Mouse (Mus musculus) embryonic stem cell, embryonic (primary cell): ENCODE data around the gene Slfn14.
"Not testable (repeated sequence)": the region's sequence is repeated elsewhere in the genome, so short reads cannot be mapped to it uniquely, and the experiment has no call there.

Experiments
- CTCF ChIA-PET, 4 experiments: fragments of 300-600 bp in 2 of 4; fragments of 350-600 bp in 2 of 4; sonication (Branson Sonifier 250); formaldehyde crosslinking; loops; one replicate each; lab custom pipeline; 2022; ENCODE audit warnings: inconsistent platforms in 2 of 4; lab: Charles Lee
- POLR2A ChIA-PET, 4 experiments: fragments of 300-600 bp in 2 of 4; fragments of 350-600 bp in 2 of 4; sonication (Branson Sonifier 250); formaldehyde crosslinking; loops; one replicate each; lab custom pipeline; 2022; ENCODE audit warnings: antibody characterized with exemption in 4 of 4, inconsistent platforms in 1 of 4; lab: Charles Lee

The Slfn14 gene

DNA sequence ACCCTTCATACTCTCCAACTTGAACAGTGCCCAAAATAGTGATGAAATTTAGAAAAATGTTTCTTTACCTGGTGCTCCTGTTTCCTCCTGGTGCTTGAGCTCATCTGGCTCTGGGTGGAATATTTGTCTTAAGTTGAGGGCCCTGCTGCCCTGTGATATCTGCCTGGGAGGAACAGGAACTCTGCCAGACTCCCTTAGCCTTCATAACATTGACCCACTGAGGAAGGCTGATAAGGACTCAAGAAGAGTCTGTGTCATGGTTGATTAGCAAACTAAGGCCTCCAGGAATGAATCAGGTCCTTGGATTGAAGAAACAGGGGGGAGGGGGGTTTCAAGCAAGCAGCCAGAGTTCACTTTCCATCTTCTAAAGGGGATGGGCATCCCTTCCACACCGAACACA is at the start of gene Slfn14:
Gene Slfn14 (minus strand): TSS at position 161 of the 400 bp plus-strand sequence.
- CTCF ChIA-PET: no interaction called here
- POLR2A ChIA-PET: interaction anchor here (1.2 to 9.1 kb wide), 8 partner anchors 12 to 18 kb away, joined by 4 to 111 read pairs (median 12); partner anchors contain the start of genes Ap2b1 (in 3 of the 4) and Pex12 (in 1 of the 4)

- ChIA-PET POLR2A (interaction anchor here in 2 of 4 experiments (0.6 to 2.3 kb wide), 3 partner anchors 33 to 50 kb away, joined by 3 to 8 read pairs (median 4); partner anchors contain the start of gene Ap2b1 (in 1 of the 2)), CTCF (interaction anchor here in 1 of 4 experiments (1.0 kb wide), 1 partner anchor 89 kb away, joined by 5 read pairs; no protein-coding TSS in a partner anchor)
Measured at GRCm38 (mm10) chr11:83335826-83336225, 49.3 kb upstream of the Slfn14 start.

DNA sequence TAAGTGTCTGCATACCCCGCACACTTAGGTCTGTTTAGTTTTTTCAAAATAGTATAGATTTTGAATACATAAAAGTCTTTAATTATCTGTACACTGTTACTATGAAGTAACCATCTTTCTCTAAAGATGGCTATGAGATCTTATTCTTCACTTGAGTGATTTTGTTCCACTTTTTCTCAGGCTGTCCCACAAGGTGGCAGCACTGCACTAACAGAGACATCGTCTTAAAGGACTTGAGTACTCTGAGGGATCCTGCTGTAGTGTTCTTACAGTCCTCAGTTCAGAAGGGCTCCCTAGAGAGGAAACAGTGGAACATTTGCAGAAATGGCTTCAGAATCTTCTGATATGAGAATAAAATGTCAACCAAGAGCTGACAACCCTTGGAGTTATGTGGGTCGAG is 40.9 kb upstream of the Slfn14 start:
- CTCF ChIA-PET: interaction anchor here in 2 of 4 experiments (0.9 to 1.4 kb wide), 4 partner anchors 25 to 97 kb away, joined by 3 to 4 read pairs (median 4); partner anchors contain the start of genes Ap2b1 (in 1 of the 2) and Pex12 (in 1 of the 2)
- POLR2A ChIA-PET: no interaction called here

- POLR2A ChIA-PET: not testable (repeated sequence)
Measured at GRCm38 (mm10) chr11:83326692-83327091, 40.2 kb upstream of the Slfn14 start.

DNA sequence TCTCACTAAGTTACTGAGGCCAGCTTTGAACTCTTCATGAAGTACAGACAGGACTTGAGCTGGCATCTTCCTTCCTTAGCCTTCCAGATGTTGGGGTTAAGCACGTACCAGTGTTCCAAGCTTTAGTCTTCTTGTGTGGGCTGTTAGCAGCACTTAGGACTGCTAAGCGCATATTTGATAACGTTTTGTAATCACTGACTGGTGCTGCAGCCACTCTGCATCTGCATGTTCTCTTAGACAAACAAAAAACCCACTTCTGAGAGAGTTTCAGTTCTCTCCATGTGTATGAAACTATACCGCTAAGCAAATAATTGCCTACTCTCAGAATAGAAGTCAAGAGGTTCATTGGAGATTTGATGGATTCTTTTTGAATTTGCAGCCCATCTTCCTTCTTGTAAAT is 32.5 kb upstream of the Slfn14 start:
- ChIA-PET POLR2A (interaction anchor here in 1 of 4 experiments (2.5 kb wide), 1 partner anchor 20 kb away, joined by 6 read pairs; the partner anchor contains the start of gene Ap2b1), CTCF (no interaction called here)

More at GRCm38 (mm10) chr11:83326692-83327091, 40.2 kb upstream of the Slfn14 start:
- CTCF ChIA-PET: interaction anchor here in 2 of 4 experiments (1.0 to 1.3 kb wide), 2 partner anchors 28 to 98 kb away, joined by 4 read pairs; partner anchors contain the start of gene Ap2b1 (in 1 of the 2)

GRCm38 (mm10) chr11:83312471-83312870 is 25.9 kb upstream of the Slfn14 start:
- POLR2A ChIA-PET: interaction anchor here in 2 of 4 experiments (1.0 to 1.5 kb wide), 3 partner anchors 9 to 22 kb away, joined by 3 to 4 read pairs (median 3); no protein-coding TSS in a partner anchor
- CTCF ChIA-PET: no interaction called here

DNA sequence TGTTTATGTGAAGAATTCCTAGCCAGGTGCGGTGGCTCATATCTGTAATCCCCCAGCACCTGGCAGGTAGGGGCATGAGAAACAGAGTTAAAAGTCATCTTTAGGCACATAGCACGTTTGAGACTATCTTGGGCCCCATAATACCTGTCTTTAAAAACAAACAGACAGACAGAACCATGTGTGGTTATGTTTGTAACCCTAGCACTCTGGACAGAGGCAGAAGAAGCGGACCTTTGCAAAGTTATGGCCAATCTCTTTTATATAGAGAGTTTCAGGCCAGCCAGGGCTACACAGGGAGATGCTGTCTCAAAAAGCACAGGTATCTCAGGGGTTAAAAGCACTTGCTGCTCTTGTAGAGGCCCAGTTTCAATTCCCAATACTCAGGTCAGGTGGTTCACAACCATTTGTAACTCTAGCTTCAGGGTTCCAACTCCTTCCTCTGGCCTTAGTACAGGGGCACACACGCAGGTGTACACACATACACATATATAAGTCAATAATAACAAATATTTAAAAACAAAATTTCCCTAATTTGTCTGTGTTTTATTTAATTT is 20.3 kb upstream of the Slfn14 start:
- ChIA-PET CTCF (no interaction called here), POLR2A (no interaction called here)

GRCm38 (mm10) chr11:83304485-83304884 is 18.0 kb upstream of the Slfn14 start:
- ChIA-PET CTCF (no interaction called here), POLR2A (interaction anchor here in 2 of 4 experiments (0.5 to 3.2 kb wide), 4 partner anchors 11 to 168 kb away, joined by 3 to 16 read pairs (median 4); partner anchors contain the start of gene Taf15 (in 1 of the 2))

DNA sequence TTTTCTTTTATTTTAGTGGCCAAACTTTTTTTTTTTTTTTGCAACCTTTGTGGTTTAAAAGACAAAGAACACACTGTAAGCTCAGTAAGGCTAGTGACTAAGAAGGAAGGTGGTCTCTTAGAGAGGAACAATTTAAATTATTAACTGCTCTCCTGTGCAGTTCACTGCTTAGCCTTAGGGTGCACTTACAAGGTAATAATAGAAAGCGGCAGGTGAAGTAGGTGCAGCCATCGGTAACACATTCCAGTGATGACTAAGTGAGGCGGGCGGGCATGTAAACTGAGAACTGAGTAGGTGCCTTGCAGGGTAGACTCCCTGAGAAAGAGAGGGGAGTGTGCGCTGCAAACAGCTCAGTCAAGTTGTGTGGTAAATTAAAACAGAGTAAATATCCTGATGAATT is 17.2 kb upstream of the Slfn14 start:
- POLR2A ChIA-PET: interaction anchor here in 3 of 4 experiments (0.6 to 6.0 kb wide), 15 partner anchors 11 to 484 kb away, joined by 3 to 76 read pairs (median 5); partner anchors contain the start of genes Slfn14 (in 1 of the 3) and Taf15 (in 1 of the 3)
- CTCF ChIA-PET: interaction anchor here in 1 of 4 experiments (0.6 to 1.0 kb wide), 3 partner anchors 132 to 755 kb away, joined by 3 to 5 read pairs (median 4); no protein-coding TSS in a partner anchor

DNA sequence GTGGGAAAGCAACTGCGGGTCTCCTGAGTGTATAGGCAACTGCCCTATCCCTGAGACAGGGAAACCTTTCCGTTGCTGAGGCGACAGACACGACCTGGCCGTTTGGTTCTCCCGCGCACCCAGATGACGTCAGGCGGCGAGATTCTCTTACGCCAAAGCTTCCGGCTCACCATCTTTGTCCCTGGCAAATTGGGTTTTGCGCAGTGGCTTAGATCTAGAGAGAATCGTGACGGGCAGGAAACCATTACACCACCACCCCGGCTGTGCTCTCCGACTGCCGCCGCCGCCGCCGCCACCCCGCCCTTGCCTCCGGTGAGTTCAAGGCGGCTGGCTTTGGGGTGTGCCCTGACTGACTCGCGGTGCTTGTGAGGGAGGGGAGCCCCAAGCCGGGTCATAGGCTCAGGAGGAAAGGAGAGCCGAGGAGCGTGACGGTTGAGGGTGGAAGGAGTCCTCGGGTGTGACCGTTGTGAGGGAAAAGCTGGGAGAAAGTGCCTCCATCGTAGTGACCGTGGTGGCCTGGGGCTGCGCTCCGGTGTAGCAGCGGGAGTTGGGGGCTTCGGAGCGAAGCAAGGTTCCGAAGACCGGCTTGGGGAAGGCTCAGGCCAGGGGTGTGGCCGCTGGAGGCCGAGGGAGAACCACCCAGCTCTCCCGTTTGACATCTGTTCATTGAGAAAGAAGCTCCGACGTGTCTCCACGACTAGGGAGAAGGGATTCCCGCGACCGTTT is 16.2 kb upstream of the Slfn14 start, which contains the start of gene Pex12:
Gene Pex12 (minus strand): TSS at position 61 of the 726 bp plus-strand sequence.
- POLR2A ChIA-PET: interaction anchor here in 3 of 4 experiments (0.6 to 6.0 kb wide), 26 partner anchors 9 to 495 kb away, joined by 3 to 76 read pairs (median 4); partner anchors contain the start of genes Nle1 (in 1 of the 3), Slfn14 (in 1 of the 3) and Taf15 (in 1 of the 3)
- CTCF ChIA-PET: interaction anchor here (0.6 to 1.4 kb wide), 5 partner anchors 11 to 1217 kb away, joined by 3 to 5 read pairs (median 3); no protein-coding TSS in a partner anchor

DNA sequence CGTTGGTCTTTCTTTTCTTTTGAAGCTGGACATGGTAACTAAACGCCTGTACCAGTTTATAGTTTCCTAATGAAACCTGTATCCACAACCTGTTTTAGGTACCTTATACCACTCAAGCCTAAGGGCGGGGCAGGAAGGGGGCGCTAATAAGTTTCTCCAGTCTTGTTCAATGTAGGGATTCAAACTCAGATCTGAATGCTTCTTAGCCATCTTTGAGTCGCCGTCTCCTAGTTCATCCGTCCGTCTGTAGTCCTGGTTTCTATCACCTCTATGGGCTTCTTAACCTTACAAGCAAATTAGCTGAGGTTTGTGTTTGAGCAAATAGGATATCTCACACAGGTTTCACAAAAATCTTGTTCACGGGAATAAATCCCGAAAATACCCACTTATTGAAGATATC is 15.6 kb upstream of the Slfn14 start:
- CTCF ChIA-PET: interaction anchor here in 2 of 4 experiments (1.3 to 1.4 kb wide), 2 partner anchors 11 to 26 kb away, joined by 3 to 4 read pairs; no protein-coding TSS in a partner anchor
- POLR2A ChIA-PET: interaction anchor here in 3 of 4 experiments (0.7 to 6.0 kb wide), 17 partner anchors 10 to 495 kb away, joined by 3 to 76 read pairs (median 4); partner anchors contain the start of genes Nle1 (in 1 of the 3), Slfn14 (in 1 of the 3) and Taf15 (in 1 of the 3)

GRCm38 (mm10) chr11:83301431-83301831 is 14.9 kb upstream of the Slfn14 start:
- ChIA-PET POLR2A (interaction anchor here in 3 of 4 experiments (0.6 to 6.0 kb wide), 10 partner anchors 9 to 171 kb away, joined by 3 to 76 read pairs (median 4); partner anchors contain the start of genes Slfn14 (in 1 of the 3) and Taf15 (in 1 of the 3)), CTCF (interaction anchor here in 1 of 4 experiments (0.8 to 1.3 kb wide), 2 partner anchors 10 to 123 kb away, joined by 3 to 4 read pairs; no protein-coding TSS in a partner anchor)

DNA sequence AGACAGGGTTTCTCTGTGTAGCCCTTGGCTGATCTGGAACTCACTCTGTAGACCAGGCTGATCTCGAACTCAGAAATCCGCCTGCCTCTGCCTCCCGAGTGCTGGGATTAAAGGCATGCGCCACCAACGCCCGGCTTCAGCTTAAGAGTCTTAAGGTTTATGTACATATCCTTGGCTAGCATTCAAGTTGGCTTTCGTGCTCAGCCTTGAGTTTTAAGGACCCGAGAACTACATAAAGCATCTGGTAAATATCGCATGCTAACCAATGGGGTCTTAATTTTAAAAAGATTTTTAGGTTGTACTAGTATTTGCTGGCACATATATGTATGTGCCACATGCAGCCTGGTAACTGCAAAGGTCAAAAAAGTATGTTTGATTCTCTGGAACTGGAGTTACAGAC is 13.2 kb upstream of the Slfn14 start:
- POLR2A ChIA-PET: interaction anchor here (0.7 to 6.0 kb wide), 30 partner anchors 8 to 536 kb away, joined by 3 to 83 read pairs (median 6); partner anchors contain the start of genes Slfn14 (in 2 of the 4), Taf15 (in 2 of the 4), Cct6b (in 1 of the 4) and Rasl10b (in 1 of the 4)
- CTCF ChIA-PET: interaction anchor here in 2 of 4 experiments (0.6 to 1.1 kb wide), 2 partner anchors 11 to 203 kb away, joined by 3 read pairs; no protein-coding TSS in a partner anchor

GRCm38 (mm10) chr11:83298225-83299195 is 12.0 kb upstream of the Slfn14 start, which contains the start of gene Ap2b1:
Ap2b1 (plus strand) TSS chr11:83299024.
- ChIA-PET CTCF (interaction anchor here (0.6 to 1.5 kb wide), 11 partner anchors 9 to 485 kb away, joined by 3 to 4 read pairs (median 3); no protein-coding TSS in a partner anchor), POLR2A (interaction anchor here (0.6 to 6.0 kb wide), 65 partner anchors 7 to 765 kb away, joined by 3 to 83 read pairs (median 4); partner anchors contain the start of genes Taf15 (in 4 of the 4), Slfn14 (in 3 of the 4), Rasl10b (in 2 of the 4) and Cct6b (in 1 of the 4))

DNA sequence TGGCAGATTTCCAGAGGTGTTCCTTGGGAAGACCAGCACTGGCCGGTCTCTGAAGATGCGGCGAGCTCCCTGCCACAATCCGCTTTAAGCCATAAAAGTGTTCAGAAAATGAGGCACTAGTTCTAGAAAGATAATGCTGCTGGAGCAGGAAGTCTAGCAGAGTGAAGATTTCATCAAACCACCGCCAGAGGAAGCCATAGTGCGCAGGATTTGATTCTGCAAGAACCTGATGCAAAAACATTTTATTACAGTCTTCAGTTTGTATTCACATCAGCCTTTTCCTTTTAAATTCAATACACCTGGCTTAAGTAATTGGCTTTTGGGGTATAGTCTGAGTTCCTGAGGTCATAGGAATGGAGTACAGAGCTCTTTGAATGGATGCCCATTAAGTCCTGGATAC is 11.3 kb upstream of the Slfn14 start:
- CTCF ChIA-PET: interaction anchor here in 1 of 4 experiments (0.7 to 1.5 kb wide), 2 partner anchors 29 to 594 kb away, joined by 3 to 4 read pairs; no protein-coding TSS in a partner anchor
- POLR2A ChIA-PET: interaction anchor here (0.5 to 6.0 kb wide), 32 partner anchors 6 to 1545 kb away, joined by 3 to 83 read pairs (median 5); partner anchors contain the start of genes Slfn14 (in 2 of the 4), Rasl10b (in 1 of the 4) and Taf15 (in 1 of the 4)

DNA sequence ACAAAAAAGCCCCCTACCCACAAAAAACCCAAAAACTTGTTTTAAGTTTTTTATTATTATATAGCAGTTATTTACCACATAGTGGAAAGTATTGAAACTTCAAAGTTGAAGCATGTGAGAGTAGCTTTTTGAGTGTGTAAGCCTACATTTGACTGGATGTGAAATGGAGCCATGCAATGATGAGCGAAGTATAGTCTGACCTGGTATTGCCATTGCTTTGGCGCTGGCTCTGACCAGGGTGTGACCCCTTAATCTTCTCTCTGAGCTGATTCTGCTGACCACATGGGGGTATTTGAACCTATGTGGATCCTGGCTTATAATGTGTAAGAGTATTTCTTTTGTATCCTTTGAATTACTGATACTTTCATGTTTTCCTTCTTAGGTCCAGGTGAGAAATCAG is 7.6 kb upstream of the Slfn14 start:
- POLR2A ChIA-PET: interaction anchor here in 2 of 4 experiments (0.6 to 6.6 kb wide), 10 partner anchors 7 to 185 kb away, joined by 3 to 105 read pairs (median 3); partner anchors contain the start of genes Pex12 (in 2 of the 2), Ap2b1 (in 1 of the 2) and Taf15 (in 1 of the 2)
- CTCF ChIA-PET: interaction anchor here in 1 of 4 experiments (0.6 kb wide), 1 partner anchor 119 kb away, joined by 8 read pairs; no protein-coding TSS in a partner anchor
